Mouse (Mus musculus): Measurements from ENCODE around the gene Cst6. TPM values are rescaled to one million over a fixed set of nuclear protein-coding genes. Genes with fewer than 3 reads are reported as not detected.

Cst6 gene
- total RNA-seq (2023) = not detected

GRCm38 (mm10) chr19:5349502-5349873 lies at the start of gene Cst6:
Cst6 (minus strand) TSS chr19:5349574.

GRCm38 (mm10) chr19:5388588-5389242 lies 39.3 kb upstream of the Cst6 start, which contains the start of gene Sart1:
Sart1 (minus strand) TSS chr19:5388703.

GRCm38 (mm10) chr19:5367053-5367359 lies 17.6 kb upstream of the Cst6 start, which contains the start of gene Banf1:
Banf1 (minus strand) TSS chr19:5367168.

GRCm38 (mm10) chr19:5366175-5367052 lies 17.0 kb upstream of the Cst6 start, which contains the start of gene Eif1ad:
Eif1ad (plus strand) TSS chr19:5366741.

GRCm38 (mm10) chr19:5335441-5335840 lies 13.9 kb downstream of the Cst6 start, which contains the start of gene Catsper1:
Catsper1 (plus strand) TSS chr19:5335741.

GRCm38 (mm10) chr19:5297903-5298800 lies 51.2 kb downstream of the Cst6 start, which contains the start of gene Gal3st3:
Gal3st3 (plus strand) TSS chr19:5298331.

GRCm38 (mm10) chr19:5294972-5295735 lies 54.2 kb downstream of the Cst6 start, which contains the start of gene Sf3b2:
Sf3b2 (minus strand) TSS chr19:5295455.

Other genes starting within 250 kb of the Cst6 start
- 100 to 1,000 TPM; 102 to 110 TPM for gene Rab1b, start 242.5 kb downstream of the Cst6 start, total RNA-seq (2023)
- 10 to 100 TPM; 42.3 to 50.5 TPM for gene Klc2, start 231.0 kb downstream of the Cst6 start, total RNA-seq (2023)
- 10 to 100 TPM; 81.2 to 92.8 TPM for gene Pacs1, start 76.5 kb downstream of the Cst6 start, total RNA-seq (2023)
- 100 to 1,000 TPM; 309 to 311 TPM for gene Sf3b2, start 54.1 kb downstream of the Cst6 start, total RNA-seq (2023)
- not detected for gene Gal3st3, start 51.2 kb downstream of the Cst6 start, total RNA-seq (2023)
- gene Catsper1, start 13.8 kb downstream of the Cst6 start, total RNA-seq (2023) = not detected
- gene Eif1ad, start 17.2 kb upstream of the Cst6 start, total RNA-seq (2023) = 10 to 100 TPM; 39.6 to 43.4 TPM
- gene Banf1, start 17.6 kb upstream of the Cst6 start, total RNA-seq (2023) = 10 to 100 TPM; 93.0 to 94.1 TPM
- gene Sart1, start 39.1 kb upstream of the Cst6 start, total RNA-seq (2023) = 100 to 1,000 TPM; 177 to 198 TPM
- not detected for gene Tsga10ip, start 53.0 kb upstream of the Cst6 start, total RNA-seq (2023)
- 100 to 1,000 TPM; 174 to 177 TPM for gene Drap1, start 75.4 kb upstream of the Cst6 start, total RNA-seq (2023)
- 10 to 100 TPM; 59.5 to 60.9 TPM for gene AI837181, start 75.6 kb upstream of the Cst6 start, total RNA-seq (2023)
- 1 to 10 TPM in 1 of 2 experiments, not detected in 1; 1.3 TPM for gene Fosl1, start 98.0 kb upstream of the Cst6 start, total RNA-seq (2023)
- gene Ccdc85b, start 108.3 kb upstream of the Cst6 start, total RNA-seq (2023) = 1 to 10 TPM; 3.1 to 3.6 TPM
- gene Fibp, start 111.0 kb upstream of the Cst6 start, total RNA-seq (2023) = 100 to 1,000 TPM; 115 to 174 TPM
- 1 to 10 TPM; 2.0 to 3.3 TPM for gene Ctsw, start 118.9 kb upstream of the Cst6 start, total RNA-seq (2023)
- 1 to 10 TPM in 1 of 2 experiments, not detected in 1; 1.5 TPM for gene Efemp2, start 124.4 kb upstream of the Cst6 start, total RNA-seq (2023)
- gene Mus81, start 138.8 kb upstream of the Cst6 start, total RNA-seq (2023) = 10 to 100 TPM; 39.6 to 51.8 TPM
- 1,000 to 10,000 TPM; 1,245 to 1,301 TPM for gene Cfl1, start 140.9 kb upstream of the Cst6 start, total RNA-seq (2023)
- gene 1700020D05Rik, start 154.2 kb upstream of the Cst6 start, total RNA-seq (2023) = 1 to 10 TPM; 3.5 to 4.9 TPM
- 10 to 100 TPM; 10.4 to 14.2 TPM for gene Snx32, start 161.0 kb upstream of the Cst6 start, total RNA-seq (2023)
- not detected for gene Ovol1, start 211.1 kb upstream of the Cst6 start, total RNA-seq (2023)
- gene Ap5b1, start 218.5 kb upstream of the Cst6 start, total RNA-seq (2023) = 10 to 100 TPM; 21.5 to 25.2 TPM

Data from B cell, adult 67 days (primary cell).